Mouse (Mus musculus) cerebellum, adult 2 months (tissue): ENCODE results near the gene Tec.

Experiments
- CTCF ChIP-seq: fragments of 200-500 bp; IDR thresholded peaks from 2 replicates; pipeline ENCODE4 v1.5.1; 2011; ENCODE audit warnings: low read depth, mild to moderate bottlenecking, control low read depth, low read length, moderate library complexity, borderline replicate concordance; ENCODE audit not compliant: insufficient read depth
- POLR2A ChIP-seq: fragments of 200-500 bp; IDR thresholded peaks from 2 replicates; pipeline ENCODE4 v1.6.1; 2011; ENCODE audit warnings: low read length, control low read depth, borderline replicate concordance; ENCODE audit not compliant: insufficient read depth

GRCm38 (mm10) chr5:72820036-72820640 is 48.1 kb downstream of the Tec start:
- TF ChIP-seq CTCF = no peak
- TF ChIP-seq POLR2A = no peak
